Mouse (Mus musculus): ENCODE measurements around the gene Acot11. TPM values are rescaled to one million over a fixed set of nuclear protein-coding genes. Genes with fewer than 3 reads are reported as not detected.
"Not testable (repeated sequence)": the region's sequence is repeated elsewhere in the genome, so short reads cannot be mapped to it uniquely, and the experiment has no call there.

Acot11 gene
- polyA plus RNA-seq, 1 experiment, result 4.1 TPM

DNA sequence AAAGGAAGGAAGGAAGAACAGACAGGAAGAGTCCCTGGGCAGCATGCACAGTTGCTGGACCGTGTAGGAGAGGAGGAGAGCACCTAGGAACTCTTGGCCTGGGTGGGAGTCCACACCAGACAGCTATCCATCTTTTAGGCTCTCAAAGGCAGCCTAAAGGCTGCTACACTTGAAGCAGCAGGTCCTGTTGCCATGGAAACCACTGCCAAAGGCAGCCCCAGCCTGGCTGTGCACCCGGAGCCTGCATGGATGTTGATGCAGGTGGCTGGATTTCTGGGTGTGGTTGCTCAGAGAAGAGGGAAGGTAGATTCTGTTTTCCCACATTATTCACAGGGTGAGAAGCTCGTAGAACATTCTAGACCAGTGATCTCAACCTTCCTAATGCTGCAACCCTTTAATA, 27.8 kb downstream of the Acot11 start:
- DNase-seq (ENCODE audit: low read depth), result no peak

DNA sequence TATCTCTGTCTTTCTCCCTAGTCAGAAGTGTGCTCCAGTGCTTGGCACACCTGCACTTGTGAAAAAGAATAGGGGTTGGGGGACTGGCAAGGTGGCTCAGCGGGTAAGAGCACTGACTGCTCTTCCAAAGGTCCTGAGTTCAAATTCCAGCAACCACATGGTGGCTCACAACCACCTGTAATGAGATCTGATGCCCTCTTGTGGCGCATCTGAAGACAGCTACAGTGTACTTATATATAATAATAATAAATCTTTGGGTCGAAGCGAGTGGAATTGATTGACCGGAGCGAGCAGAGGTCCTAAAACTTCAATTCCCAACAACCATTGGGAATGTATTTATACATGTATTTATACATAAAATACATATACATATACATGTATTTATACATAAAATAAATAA, 29.0 kb downstream of the Acot11 start:
- not testable (repeated sequence) for DNase-seq (ENCODE audit: low read depth)

- no peak for DNase-seq (ENCODE audit: low read depth)
Observed at GRCm38 (mm10) chr4:106772558-106772957, 32.2 kb downstream of the Acot11 start.

GRCm38 (mm10) chr4:106769306-106769705, 35.5 kb downstream of the Acot11 start:
- DNase-seq (ENCODE audit: low read depth), result no peak

- DNase-seq (ENCODE audit: low read depth), result no peak
Observed at GRCm38 (mm10) chr4:106764166-106764565, 40.6 kb downstream of the Acot11 start.

GRCm38 (mm10) chr4:106751726-106752125, 53.1 kb downstream of the Acot11 start:
- no peak for DNase-seq (ENCODE audit: low read depth)

DNA sequence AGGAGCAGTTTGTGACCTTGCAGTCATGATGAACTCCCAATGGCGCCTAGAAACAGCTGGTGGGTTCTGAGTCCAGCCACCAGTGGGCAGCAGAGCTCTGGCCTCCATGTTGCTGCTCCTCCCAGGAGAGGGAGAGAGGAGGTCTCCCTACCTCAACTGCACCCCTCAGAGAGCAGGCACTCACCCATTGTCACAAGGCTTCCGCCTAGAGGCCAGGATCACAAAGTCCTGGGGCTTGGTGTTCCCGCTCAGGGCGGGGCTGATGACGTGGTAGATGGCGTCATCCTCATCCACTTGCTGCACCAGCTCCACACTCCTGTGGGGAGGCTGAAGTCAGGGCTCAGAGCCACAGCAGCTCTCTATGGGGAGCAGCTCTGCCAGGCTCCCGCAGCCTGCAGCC, 55.1 kb downstream of the Acot11 start:
- no peak for DNase-seq (ENCODE audit: low read depth)

DNA sequence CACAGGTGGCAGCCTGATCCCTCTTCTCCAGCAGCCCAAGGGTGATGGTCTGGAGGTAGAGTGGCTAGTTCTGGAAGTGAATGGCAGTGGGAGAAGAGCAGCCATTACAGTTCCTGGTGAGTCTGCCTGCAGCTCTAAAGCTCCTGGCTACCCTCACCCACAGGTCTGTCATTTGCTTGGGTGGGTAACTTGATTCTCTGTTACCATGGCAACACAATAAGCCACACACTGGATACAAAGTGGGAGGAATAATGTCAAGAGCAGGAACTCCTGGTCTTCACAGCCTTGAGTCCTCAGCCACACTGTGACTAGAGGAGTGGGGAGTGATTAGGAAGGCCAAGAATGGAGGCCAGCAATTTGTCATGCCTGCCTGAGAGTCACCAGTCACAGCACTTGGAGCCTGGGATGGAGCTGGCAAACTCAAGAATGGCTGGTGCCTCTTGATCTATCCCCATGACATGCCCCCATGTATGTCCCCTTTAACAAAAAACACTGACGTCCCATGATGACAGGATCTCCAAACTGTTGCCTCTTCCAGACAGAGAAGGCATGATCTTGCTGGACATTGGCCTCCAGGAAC, 57.7 kb downstream of the Acot11 start:
- DNase-seq (ENCODE audit: low read depth), result no peak

GRCm38 (mm10) chr4:106745862-106746261, 58.9 kb downstream of the Acot11 start:
- no peak for DNase-seq (ENCODE audit: low read depth)

DNA sequence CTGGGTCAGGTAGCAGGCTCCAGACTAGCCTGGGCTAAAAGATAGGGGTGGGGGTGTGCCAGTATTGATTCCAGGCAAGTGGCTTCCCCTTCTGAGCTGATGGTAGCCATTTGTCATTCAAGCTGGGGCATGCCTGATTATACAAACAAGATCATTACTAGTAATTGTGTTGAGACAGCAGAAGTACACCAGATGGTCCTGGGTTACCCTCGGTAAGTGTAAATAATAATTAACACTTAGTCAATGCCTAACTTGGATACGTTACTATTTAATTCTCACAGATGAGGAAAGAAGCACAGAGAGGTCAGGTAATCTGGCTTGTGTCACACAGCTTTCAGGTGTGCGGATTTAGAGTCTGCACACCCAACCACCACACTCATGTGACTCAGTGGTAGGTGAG, 66.9 kb downstream of the Acot11 start:
- DNase-seq (ENCODE audit: low read depth), result no peak

DNA sequence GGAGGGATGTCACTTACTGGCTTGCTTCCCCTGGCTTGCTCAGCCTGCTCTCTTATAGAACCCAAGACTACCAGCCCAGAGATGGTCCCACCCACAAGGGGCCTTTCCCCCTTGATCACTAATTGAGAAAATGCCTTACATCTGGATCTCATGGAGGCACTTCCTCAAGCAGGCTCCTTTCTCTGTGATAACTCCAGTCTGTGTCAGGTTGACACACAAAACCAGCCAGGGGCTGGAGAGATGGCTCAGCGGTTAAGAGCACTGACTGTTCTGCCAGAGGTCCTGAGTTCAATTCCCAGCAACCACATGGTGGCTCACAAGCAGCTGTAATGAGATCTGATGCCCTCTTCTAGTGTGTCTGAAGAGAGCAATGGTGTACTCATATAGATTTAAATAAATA, 67.9 kb downstream of the Acot11 start:
- not testable (repeated sequence) for DNase-seq (ENCODE audit: low read depth)

DNA sequence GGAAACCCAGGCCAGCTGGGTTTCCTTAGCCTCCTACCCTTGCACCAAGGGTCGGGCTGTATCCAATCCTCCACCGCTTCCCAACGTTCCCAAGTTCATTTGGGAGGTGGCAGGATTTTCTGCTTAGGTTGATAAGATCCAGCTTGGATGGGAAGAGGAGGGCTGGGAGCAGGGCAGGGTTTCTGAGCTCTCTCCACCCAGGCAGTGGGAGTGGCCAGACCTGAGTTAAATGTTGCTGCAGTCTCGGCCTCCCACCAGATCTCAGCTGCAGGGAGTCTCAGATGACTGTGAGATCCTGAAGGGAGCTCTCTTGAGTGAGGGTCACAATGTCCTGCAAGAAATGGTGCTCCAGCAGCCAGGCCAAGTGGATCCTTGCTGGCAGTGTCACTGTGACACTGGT, 71.2 kb downstream of the Acot11 start, which contains the start of gene Fam151a:
Gene Fam151a, plus strand, starts transcription at position 254 of the 400 bp plus-strand sequence.
- no peak for DNase-seq (ENCODE audit: low read depth)

- DNase-seq (ENCODE audit: low read depth), result no peak
Observed at GRCm38 (mm10) chr4:106730814-106731213, 74.0 kb downstream of the Acot11 start, which contains the start of gene Mroh7. Gene Mroh7, minus strand, starts transcription at chr4:106730925.

- DNase-seq (ENCODE audit: low read depth), result no peak
Observed at GRCm38 (mm10) chr4:106720631-106721030, 84.2 kb downstream of the Acot11 start.

GRCm38 (mm10) chr4:106713622-106714021, 91.2 kb downstream of the Acot11 start:
- no peak for DNase-seq (ENCODE audit: low read depth)

DNA sequence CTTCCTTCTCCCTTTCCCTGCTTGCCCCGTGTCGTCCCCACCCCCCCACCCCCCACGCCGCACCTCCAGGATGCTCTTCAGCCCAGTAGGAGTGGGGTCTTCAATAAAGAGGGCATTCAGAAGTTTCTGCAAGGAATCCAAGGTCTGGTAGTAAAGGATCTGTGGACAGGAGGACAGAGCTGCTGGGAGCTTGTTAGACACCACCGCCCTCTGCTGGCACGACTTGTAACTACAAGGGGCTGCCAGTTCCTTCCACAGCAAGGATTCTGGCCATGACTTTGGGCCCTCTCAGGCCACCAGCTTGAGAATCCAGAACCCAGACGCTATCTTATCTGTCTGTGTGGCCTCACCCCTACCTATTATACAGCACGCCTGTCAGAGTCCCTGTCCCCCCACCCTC, 96.4 kb downstream of the Acot11 start:
- no peak for DNase-seq (ENCODE audit: low read depth)

DNA sequence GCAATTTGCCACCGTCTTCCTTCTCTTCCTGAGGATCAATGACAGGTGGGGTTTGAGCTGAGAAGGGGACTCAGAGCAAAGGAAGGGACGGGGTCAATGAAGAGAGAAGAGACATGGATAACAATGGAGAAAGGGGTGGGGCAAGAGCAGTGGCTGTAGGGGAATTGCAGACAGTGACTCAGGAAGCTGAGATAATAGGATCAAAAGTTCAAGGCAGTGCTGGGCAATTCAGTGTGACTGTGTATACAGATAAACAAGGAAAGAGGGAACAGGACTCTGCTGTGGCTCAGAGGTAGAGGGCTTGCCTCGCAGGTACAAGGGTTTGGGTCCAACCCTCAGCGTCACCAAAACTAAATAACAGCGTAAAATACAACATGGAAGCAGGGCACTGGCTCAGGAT, 96.8 kb downstream of the Acot11 start:
- DNase-seq (ENCODE audit: low read depth), result no peak

DNA sequence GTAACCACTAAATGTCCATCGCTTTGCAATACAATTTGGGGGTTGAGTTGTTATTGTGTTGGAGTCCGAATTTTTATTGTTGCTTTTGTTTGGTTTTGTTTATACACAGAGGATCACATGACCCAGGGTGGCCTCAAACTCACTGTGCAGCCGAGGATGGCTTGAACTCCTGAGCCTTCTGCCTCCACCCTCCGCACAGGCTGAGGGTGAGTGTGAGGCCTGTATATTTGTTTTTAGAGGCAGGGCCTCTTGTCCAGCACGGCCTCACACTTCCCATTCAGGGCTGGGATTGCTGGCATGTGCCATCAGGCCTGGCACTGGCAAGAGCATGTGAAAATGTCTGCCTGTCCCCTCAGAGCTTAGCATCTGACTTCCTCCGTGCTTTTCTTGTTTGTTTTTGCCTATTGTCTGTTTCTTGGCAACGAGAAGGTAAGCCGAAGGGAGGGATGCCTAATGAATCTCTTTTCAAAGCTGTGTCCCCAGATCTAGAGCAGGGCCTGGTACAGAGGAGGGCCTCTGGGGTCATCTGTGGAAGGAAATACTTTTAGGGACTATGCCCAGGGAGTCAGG, 99.6 kb downstream of the Acot11 start:
- DNase-seq (ENCODE audit: low read depth), result no peak

DNA sequence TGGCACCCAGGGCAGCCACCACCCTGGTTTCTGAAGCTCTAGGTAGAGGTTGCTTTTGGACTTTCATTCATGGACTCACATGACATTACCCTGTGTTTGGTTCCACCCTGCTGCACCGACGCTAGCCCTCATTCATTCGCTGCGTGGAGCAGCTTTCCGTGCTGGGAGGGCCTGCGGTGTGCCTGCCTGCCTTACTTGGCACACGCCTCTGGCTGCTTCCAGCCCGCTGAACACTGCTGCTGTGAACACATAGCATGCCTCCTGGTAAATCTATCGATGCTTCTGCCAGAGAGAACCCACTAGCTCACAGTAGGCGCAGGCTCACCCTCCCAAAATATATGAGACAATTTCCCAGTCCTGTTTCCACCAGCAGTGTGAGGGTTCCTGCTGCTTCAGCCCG, 100.4 kb downstream of the Acot11 start:
- no peak for DNase-seq (ENCODE audit: low read depth)

DNA sequence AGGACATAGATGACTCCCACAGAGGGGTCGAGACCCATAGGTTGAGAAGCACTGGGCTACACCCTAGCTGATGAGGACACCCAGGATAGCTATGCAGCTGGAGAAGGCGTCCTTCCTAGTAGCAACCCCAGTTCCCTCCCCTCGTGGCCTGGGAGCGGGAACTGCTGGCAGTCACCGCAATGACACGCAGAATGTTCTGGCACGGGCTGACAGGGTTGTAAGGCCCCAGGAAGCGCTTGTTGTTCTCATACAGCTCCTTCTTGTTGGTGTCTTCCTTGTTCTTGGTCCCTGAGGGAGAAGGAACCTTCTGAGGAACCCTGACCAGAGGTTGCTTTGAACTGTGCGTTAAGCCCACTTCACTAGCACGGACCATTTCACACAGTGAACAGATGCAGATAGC, 100.8 kb downstream of the Acot11 start:
- DNase-seq (ENCODE audit: low read depth), result no peak

GRCm38 (mm10) chr4:106700798-106701197, 104.0 kb downstream of the Acot11 start:
- no peak for DNase-seq (ENCODE audit: low read depth)

DNA sequence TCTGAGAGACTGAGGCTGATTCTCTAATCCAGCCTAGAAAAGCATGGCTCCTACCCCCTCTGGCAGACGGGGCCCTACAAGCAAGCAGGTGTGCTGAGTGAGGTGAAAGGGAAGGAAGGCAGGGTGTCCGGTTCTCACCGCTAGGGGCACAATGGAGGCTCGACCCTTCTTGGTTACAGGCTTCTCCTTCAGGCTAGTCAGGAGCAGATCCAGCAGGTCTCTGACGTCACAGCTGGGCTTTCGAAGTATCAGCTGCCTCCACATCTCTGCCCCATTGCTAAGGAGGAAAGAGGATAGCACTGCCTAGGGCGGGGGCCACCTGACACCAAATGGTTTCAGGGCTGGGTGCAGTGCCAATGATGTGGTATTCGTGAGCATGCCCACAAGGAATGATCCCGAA, 104.8 kb downstream of the Acot11 start:
- no peak for DNase-seq (ENCODE audit: low read depth)
